Mouse (Mus musculus): ENCODE results near the gene Arhgap27.

The Arhgap27 gene

GRCm38 (mm10) chr11:103380460-103380859 lies 17.0 kb upstream of the Arhgap27 start:
- no peak for DNase-seq

DNA sequence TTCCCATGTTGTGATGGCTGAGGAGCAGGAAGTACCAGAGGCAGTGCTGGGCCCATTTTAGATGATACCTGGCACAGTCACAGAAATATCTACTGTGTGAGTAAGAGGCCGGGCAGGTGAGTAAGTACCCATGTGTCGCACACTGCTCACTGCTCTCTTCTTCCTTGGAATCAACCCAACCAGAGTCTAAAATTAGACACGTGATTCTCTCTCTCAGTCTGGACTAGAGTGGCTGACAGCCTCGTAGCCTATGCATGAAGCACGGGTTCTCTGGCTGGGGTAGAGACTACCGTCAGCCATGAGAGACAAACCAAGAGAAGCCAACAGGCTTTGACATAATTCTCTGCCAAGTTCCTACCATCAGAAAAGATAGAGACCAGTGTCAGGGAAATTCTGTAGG lies 14.8 kb upstream of the Arhgap27 start:
- DNase-seq: no peak

DNA sequence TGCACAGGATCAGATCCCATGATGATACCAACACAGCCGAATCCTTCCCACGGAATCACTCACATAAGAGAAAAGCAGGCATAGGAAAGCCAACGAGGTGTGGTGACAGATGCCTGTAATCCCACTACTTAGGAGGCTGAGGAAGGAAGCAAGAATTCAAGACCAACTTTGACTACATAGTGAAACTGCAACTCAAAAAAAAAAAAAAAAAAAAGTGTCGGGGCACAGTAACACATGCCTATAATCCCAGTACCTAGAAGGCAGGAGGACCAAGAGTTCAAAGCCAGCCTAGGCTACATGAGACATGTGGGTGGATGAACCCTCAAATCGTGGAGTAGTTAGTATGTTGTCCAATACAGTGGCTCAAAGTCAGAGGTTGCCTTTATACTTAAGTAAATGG lies 12.3 kb upstream of the Arhgap27 start:
- no peak for DNase-seq

DNA sequence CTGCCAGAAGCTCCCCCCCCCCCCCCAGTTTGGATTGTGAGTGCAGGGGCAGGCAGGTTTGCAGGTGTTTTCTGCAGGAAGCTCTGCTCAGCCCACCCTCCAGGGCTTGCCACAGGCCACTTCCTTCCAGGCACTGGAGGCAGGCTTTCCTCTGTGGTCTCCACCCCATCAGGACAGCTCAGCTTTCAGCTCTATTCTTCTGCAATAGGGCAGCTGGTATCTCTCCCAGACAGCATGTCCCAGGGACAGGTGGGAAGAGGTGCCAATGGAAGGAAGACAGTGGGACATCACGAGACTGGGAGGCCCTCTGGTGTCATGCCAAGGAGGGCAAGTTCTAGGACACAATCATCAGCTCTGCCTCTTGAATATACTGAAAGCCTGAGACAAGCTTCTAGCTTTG lies 11.8 kb upstream of the Arhgap27 start:
- DNase-seq: peak; percentile 53

DNA sequence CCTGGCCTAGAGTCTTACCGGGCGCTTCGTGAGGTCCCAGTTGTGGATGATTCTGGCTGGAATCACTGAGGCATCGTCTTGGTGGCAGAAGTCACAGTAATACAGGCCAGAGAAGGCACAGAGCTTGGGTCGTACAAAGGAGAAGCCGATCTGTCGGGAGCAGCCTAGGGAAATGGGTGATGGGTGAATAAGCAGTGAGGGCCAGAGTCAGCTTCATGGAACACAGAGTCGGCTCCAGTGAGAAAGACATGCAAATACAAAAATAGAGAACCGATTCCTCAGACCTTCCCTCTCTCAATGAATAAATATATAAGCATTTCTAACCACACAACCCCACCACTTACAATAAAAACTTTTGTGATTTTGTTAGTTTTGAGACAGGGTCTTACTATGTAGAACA lies 10.4 kb upstream of the Arhgap27 start:
- DNase-seq: no peak

GRCm38 (mm10) chr11:103372561-103372960 lies 9.1 kb upstream of the Arhgap27 start:
- no peak for DNase-seq

- DNase-seq: peak; percentile 75
Measured at GRCm38 (mm10) chr11:103372068-103372467, 8.6 kb upstream of the Arhgap27 start.

DNA sequence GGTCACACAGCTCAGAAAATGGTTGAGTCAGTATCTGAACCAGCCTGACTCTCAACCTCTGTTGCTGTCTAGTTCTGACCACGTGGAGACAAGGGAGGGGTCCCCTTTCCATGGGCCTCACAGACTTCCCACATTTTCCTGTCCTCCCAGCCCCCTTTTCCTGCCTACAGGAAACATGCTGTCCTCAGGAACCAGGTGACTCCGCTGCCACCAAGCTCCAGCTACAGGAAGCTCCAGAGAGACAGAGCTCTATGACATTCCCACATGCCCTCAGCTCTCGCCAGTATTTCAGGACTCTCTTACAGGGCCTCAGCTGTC lies 7.7 kb upstream of the Arhgap27 start:
- peak; percentile 74 for DNase-seq

DNA sequence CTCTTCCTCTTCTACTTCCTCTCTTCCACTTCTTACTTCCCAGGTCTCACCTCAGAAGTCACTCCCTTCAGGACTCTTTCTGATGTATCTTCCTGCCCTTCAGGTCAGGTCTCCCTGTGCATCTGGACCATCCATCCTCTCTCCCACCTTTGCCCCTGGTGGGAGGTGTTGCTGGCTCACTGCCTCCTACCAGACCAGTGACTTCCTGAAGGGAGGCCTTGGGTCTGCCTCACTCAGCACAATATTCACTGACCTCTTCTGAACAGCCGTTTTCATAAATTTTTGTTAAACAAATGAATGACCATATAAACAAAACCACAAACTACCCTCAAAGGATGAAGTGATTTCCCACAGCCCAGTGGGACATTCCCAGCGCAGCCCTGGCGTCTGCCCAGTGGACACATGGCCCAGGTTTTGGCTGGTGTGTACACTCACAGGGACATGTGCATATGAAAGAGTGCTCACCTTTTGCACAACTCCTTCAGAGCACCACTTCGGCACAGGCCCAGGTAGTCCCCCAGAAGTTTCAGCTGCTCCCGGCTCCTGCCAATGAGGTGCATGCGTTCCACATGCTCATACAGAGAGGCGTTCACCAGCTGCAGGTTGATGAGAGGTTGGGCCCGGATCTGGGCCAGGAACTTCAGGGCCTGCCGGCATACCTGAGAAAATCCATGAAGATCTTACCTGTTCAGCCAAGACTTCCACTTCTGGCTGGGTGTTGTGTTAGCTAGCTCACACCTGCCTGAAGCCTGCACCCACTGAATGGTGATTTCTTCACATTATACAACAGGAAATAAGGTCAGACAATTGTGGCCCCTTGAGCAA lies 7.1 kb upstream of the Arhgap27 start:
- peak; percentile 35 for DNase-seq

GRCm38 (mm10) chr11:103365530-103365929 lies 2.0 kb upstream of the Arhgap27 start:
- DNase-seq: no peak

GRCm38 (mm10) chr11:103365022-103365421 lies 1.5 kb upstream of the Arhgap27 start:
- no peak for DNase-seq

DNA sequence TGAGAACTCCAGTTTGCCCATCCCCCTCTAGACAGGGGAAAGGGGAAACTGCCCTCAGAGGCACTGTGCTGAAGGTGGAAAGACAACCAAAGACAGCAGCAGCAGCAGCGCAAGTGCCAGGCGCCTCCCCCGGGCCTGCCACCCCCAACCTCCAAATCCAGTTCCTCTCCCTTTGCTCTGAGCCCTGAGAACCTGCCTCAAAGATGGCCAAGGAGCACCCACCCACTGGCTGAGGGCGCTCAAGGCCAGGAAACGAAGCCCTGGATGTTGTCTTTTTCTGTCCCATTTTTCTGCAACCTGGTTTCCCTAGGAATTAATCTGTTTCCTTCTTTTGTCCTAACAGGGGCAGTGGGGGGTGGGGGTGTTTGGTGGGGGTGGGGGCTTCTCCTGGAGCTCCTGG lies 843 bp upstream of the Arhgap27 start:
- DNase-seq: no peak

DNA sequence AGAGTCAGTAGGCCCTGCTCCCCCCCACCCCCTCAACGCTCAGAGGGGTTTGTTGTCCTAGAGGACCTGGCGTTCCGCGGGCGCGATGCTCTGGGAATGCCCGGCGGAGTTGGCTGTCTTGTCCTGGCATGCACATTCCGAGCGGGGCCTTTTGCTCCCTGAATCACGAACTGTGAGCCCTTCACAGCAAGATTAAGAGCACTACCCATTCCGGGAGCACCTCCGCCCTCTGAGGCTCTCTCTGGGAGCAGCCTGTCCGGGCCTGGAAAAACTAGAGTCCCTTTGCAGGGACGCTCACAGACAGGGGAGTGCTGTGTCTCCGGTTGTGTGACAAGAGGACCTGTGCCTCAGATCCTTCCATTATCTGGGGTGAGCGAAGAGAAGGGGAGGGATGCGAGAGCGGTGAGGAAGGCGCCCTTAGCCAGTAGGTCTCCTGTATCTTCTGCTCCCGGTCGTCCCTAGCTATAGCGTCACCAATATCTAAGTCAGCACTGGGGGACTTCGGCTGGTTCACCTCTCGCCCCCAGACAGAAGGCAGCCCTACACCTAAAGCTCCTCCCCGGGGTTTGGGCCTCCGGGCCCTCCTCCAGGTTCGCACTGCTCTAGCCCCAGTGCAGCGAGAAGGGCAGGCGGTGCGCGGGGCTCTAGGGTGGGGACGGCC lies 841 bp downstream of the Arhgap27 start:
- DNase-seq: peak; percentile 54

DNA sequence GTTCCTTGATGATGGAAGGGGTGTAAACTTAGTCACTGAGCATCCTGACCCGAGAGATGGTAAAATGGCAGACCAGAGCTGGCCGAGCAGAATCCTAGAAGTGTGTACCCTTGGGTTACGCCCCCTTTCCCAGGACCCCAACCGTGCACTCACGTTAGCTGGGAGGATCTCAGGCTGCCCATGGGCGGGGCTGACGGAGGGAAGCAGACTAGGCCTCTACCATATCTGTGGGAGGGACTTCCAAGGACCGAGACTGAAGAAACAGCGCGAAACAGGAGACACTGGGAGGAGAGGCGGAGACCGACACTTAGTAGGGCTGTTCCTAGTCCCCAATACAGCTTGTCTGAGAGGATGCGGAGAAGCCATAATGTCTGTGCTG lies 1.4 kb downstream of the Arhgap27 start:
- peak; percentile 78 for DNase-seq

GRCm38 (mm10) chr11:103361396-103362053 lies 2.0 kb downstream of the Arhgap27 start:
- peak; percentile 87 for DNase-seq

DNA sequence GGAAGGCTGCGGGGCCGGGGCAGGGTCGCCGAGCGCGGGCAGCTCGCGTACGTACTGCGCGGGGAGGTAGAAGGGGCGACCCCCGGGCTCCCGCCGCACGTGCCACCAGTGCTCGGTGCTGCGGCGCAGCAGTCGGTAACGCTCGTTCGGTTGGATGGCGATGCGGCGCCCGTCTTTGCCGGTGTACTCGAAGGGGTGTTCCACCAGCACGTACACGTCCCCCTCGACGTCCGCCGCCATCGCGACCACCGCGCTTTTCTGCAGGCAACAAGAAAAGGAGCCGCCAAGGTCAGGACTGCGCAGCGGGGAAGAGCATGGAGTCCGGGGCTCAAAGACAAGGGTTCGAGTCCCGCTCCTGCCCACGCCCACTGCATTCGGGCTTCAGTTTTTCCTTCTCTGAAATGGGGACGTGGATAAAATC lies 2.8 kb downstream of the Arhgap27 start:
- no peak for DNase-seq

GRCm38 (mm10) chr11:103359841-103360641 lies 3.5 kb downstream of the Arhgap27 start:
- peak; percentile 92 for DNase-seq

- DNase-seq: peak; percentile 85
Measured at GRCm38 (mm10) chr11:103359122-103359521, 4.4 kb downstream of the Arhgap27 start.

DNA sequence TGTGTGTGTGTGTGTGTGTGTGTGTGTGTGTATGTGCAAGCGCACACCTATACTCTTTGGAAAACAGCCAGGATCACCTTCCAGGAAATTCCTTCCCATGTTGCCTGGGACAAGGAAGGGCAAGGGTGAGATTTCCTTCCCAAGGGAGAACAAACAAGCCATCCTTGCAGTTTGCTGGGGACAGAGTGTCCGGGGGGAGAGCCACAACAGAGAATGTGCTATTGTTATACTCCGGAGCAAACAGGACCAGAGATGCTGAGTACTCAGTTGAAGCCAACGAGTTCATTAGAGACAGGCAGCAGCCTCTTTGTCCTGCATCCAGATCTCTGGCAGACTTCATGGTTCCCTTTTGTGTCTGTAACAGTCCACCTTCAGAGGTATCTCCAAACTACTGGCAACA lies 5.2 kb downstream of the Arhgap27 start:
- DNase-seq: peak; percentile 49

- DNase-seq: no peak
Measured at GRCm38 (mm10) chr11:103357710-103358109, 5.8 kb downstream of the Arhgap27 start.

DNA sequence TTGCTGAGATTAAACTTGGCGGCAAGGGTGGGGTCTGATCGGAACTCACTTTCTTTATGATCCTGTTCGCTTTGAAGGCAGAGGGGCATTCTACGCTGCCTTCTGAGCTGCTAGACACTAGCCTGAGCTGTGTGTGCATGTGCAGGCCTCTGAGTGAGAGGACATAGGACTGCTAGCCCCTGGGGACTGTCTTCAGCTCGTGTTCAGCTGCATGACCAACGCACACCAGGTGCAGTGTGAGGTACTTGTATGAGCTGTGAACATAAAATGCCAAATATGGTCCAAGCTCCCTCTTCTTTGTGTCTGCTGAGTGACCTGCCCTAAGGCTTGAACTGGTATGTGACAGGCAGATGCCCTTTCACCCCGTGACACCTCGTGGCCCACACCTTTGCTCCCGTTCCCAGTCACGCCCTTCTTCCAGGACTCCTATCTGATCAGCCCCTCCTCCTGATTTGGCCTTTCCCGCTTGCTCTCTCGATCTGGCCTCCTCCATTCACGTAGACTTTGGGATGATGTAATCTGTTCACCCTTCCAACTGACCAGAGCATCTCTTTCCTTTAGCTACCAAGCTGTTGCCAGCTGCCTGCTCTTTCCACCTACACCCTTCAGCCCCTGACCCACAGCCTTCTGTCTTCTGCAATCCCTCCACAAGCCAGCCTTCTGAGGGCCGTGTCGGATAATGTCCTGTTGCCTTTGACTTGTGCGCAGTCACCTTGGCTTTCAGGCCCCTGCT lies 6.4 kb downstream of the Arhgap27 start:
- no peak for DNase-seq

DNA sequence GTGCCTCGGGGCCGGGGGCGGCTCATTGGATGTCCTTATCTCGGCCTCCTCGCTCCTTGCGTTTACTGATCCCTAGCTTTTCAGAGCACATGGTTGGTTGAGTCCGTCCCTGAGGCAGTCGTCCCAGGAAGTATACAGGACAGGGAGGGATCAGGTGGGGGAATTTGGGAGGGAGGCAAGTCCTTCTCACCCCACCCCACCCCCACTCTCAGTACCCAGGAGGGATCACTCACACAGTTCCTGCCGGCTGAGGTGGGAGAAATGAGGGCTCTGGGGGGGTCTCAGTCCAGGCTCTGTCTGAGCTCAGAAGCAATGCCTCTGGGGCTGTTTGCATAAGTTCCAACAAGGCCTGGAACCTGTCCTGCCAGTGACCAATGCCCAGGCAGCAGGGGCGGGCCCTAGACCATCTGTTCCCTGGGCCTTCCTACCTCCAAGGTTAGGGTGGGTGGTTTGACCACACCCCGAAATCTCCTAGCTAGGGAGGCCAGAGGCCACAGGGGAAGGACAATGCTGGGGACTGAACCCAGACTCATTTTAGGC lies 7.4 kb downstream of the Arhgap27 start:
- no peak for DNase-seq

Measured in lung, postnatal 36 days (tissue).